Mouse (Mus musculus): Measurements from ENCODE around the gene Aif1l.

- TF ChIP-seq POLR2A (IDR thresholded peaks at IDR 0.05; ENCODE audit: control insufficient read depth, extremely low read depth, insufficient read depth, low read length, poor library complexity), result no peak
- no peak for TF ChIP-seq CTCF (IDR thresholded peaks at IDR 0.05; ENCODE audit: borderline replicate concordance, control insufficient read depth, extremely low read depth, insufficient read depth, low read length, poor library complexity)
These were observed 4.4 kb upstream of the Aif1l start for GRCm38 (mm10) chr2:31945580-31945979.

Data from thymus, adult 2 months (tissue).